Mouse (Mus musculus): ENCODE data around the gene Olfr623. TPM values are rescaled to one million over a fixed set of nuclear protein-coding genes. Genes with fewer than 3 reads are reported as not detected.

The Olfr623 gene
- not detected in 2 replicates for total RNA-seq (2015; ENCODE audit: low replicate concordance)
- not detected in 2 replicates for total RNA-seq (2017; ENCODE audit: low replicate concordance)

DNA sequence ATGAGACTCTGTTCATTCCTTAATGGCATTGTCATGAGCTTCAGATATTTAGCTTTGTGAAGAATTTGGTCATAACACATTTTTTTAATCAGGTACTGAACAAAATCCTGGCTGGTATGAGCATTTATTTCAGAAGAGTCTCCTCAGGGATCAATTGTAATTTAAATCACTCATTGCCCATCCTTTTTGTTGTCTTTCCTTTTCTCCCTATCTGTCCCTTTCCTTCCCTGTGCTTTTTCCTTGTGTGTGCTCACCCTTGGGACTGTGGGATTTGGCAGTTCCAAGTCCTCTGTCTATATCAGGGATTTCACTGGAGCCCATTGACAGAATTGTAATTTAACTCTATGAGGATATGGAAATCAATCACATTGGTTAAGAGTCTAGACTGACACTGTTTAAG, at the start of gene Olfr623:
Gene Olfr623, minus strand, starts transcription at position 101 of the 400 bp plus-strand sequence.
- no peak for ATAC-seq (replicated peaks; ENCODE audit: low FRiP score, poor library complexity, severe bottlenecking)

DNA sequence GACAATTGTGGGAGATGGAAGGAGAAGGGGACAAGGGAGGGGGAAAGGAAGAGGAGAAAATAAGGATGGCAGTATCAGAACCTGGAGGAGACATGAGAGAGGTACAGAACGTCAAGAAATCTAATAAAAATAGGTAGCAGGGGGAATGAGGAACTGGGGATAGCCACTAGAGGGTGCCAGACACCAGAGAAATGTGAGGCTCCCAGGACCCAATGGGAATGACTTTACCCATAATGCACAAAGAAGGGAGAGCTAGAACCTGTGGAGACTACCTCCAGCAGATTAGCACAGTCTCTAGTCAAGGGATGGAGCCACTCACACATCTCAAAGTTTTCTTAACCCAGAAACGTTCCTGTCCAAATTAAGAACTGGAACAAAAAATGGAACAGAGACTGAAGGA, 48.5 kb upstream of the Olfr623 start:
- peak; percentile 75 for ATAC-seq (replicated peaks; ENCODE audit: low FRiP score, poor library complexity, severe bottlenecking)

DNA sequence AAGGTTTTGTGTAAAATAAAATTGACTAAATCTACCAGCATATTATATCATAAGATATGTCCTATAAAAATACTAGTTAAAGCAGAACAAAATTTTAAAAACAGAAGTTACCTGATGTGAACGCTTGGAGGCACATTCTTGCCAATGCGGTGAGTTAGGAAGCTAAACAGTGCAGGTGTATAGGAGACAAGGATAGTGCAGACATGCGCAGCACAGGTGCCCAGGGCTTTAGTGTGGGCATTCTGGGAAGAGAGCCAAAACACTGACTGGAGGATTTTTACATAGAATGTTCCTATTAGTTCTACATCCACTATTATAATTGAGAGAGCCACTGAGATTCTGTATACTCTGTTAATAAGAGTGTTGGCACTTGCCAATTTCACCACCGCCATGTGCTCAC, 36.0 kb upstream of the Olfr623 start:
- ATAC-seq (replicated peaks; ENCODE audit: low FRiP score, poor library complexity, severe bottlenecking), result no peak

DNA sequence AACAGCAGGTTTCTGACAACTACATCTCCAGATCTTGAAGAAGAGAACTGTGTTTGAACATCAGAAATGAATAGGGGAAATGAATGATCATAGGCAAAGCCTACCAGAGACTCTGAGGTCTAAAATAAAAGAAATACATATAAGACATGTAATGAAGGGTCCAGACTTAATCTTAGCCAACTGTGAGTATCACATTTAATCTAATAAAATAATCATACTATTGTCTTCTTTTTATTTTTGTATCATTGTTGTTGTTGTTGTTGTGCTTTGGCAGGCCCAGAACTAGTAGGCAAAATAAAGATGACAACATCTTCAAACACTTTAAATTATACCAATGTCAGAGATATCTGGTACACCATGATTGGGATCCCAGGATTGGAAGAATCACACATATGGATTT, 18.9 kb upstream of the Olfr623 start, which contains the start of gene Olfr625-ps1:
Gene Olfr625-ps1, plus strand, starts transcription at position 301 of the 400 bp plus-strand sequence.
- no peak for ATAC-seq (replicated peaks; ENCODE audit: low FRiP score, poor library complexity, severe bottlenecking)

DNA sequence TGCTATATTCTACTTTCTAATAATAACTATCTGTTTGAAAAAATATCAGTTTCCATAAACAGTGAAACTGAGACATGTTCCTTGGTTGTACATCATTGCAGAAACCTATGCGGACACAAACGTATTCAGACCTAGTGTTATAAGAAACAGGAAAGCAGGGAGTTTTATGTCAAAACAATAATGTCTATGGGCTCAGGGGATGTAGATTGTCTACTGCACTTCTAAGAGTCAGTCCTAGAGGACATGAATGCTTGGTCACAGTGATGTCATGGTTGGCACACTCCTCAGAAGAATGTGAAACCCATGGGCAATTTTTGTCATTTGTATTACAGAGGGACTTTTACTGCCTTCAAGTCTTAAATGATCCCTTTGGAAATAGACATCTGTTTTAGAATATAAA, 7.6 kb upstream of the Olfr623 start, which contains the start of gene Olfr624:
Gene Olfr624, minus strand, starts transcription at position 101 of the 400 bp plus-strand sequence.
- ATAC-seq (replicated peaks; ENCODE audit: low FRiP score, poor library complexity, severe bottlenecking), result no peak

DNA sequence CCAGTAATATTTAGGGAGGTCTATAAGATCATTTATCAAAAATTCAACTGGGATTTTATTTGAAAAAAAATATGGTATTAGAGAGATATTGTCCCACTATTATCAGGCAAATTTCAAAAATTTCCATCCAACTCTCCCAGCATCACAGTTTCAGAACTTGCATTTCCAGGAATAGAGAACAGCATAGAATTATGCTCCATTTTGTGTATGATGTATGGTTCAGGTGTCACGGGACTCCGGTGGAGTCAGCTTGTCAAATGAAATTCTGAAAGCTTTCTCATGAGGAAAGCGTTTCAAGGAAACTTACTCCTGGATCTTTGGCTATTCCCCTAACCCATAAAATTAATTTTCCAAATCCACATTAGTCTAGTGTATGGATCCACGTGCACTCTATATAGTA, 19.4 kb downstream of the Olfr623 start:
- ATAC-seq (replicated peaks; ENCODE audit: low FRiP score, poor library complexity, severe bottlenecking), result no peak

DNA sequence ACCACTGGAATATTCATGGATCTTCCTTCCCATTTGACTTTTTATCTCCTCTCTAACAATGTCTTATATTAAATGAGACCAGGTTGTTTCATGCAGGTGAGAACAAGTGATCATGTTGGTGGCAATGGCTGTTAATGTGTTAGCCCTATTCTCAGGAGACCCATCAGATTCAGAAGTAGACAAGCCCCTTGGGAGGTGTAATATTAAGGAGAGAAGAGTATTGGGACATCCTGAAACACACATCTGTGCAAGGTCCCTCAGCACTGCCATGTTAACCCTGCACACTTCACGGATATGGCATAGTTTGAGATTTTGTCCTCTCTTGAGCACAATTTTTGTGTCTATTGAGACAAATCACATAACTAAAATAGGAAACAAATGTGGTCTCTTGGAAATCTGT, 20.9 kb downstream of the Olfr623 start, which contains the start of gene Olfr622:
Gene Olfr622, minus strand, starts transcription at position 101 of the 400 bp plus-strand sequence.
- ATAC-seq (replicated peaks; ENCODE audit: low FRiP score, poor library complexity, severe bottlenecking), result no peak

DNA sequence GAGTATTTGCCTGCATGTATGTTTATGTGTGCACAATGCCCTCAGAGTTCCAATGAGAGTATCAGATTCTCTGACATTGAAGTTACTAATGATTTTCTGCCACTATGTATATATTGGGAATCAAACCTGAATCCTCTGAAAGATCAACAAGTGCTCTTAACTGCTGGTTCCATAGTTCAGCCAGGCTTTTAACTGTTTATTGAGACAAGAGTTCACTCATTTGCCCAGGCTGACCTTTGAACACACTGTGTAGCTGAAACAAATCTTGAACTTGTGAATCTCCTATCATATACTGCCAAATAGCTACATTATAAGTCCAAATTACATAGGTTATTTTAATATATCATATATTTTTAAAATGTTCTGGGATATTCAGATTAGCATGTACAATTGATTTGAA, 26.7 kb downstream of the Olfr623 start:
- ATAC-seq (replicated peaks; ENCODE audit: low FRiP score, poor library complexity, severe bottlenecking), result no peak

DNA sequence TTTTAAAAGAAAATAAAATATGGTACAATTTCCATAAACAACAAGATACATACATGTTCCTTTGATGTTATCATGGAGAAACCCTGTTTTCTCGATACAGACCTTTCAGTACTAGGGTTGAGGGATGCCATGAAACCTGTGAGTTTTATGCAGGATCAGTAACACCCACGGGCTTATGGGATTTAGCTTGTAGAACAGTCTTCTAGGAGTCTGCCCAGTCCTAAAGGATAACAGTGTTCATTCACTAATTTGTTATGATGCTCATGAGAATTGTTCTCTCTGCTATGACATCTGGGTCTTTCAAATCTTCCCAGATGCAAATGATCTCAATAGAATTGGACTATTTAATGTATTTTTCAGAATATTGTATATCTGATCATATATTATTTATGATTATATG, 51.1 kb downstream of the Olfr623 start, which contains the start of gene Olfr620:
Gene Olfr620, minus strand, starts transcription at position 101 of the 400 bp plus-strand sequence.
- no peak for ATAC-seq (replicated peaks; ENCODE audit: low FRiP score, poor library complexity, severe bottlenecking)

Other genes with a start within 250 kb of the Olfr623 start
Only the 30 nearest of the 34 such genes appear.
- gene Olfr605, start 218.3 kb downstream of the Olfr623 start, total RNA-seq (2015; ENCODE audit: low replicate concordance), result not detected in 2 replicates
- gene Olfr605, start 218.3 kb downstream of the Olfr623 start, total RNA-seq (2017; ENCODE audit: low replicate concordance), result not detected in 2 replicates
- gene Olfr606, start 214.7 kb downstream of the Olfr623 start, total RNA-seq (2015; ENCODE audit: low replicate concordance), result not detected in 2 replicates
- not detected in 2 replicates for gene Olfr606, start 214.7 kb downstream of the Olfr623 start, total RNA-seq (2017; ENCODE audit: low replicate concordance)
- not detected in 2 replicates for gene Olfr607, start 199.5 kb downstream of the Olfr623 start, total RNA-seq (2015; ENCODE audit: low replicate concordance)
- not detected in 2 replicates for gene Olfr607, start 199.5 kb downstream of the Olfr623 start, total RNA-seq (2017; ENCODE audit: low replicate concordance)
- gene Olfr608, start 193.8 kb downstream of the Olfr623 start, total RNA-seq (2015; ENCODE audit: low replicate concordance), result not detected in 2 replicates
- not detected in 2 replicates for gene Olfr608, start 193.8 kb downstream of the Olfr623 start, total RNA-seq (2017; ENCODE audit: low replicate concordance)
- gene Olfr609, start 165.6 kb downstream of the Olfr623 start, total RNA-seq (2015; ENCODE audit: low replicate concordance), result not detected in 2 replicates
- gene Olfr609, start 165.6 kb downstream of the Olfr623 start, total RNA-seq (2017; ENCODE audit: low replicate concordance), result not detected in 2 replicates
- gene Olfr610, start 151.6 kb downstream of the Olfr623 start, total RNA-seq (2015; ENCODE audit: low replicate concordance), result not detected in 2 replicates
- not detected in 2 replicates for gene Olfr610, start 151.6 kb downstream of the Olfr623 start, total RNA-seq (2017; ENCODE audit: low replicate concordance)
- not detected in 2 replicates for gene Olfr611, start 142.9 kb downstream of the Olfr623 start, total RNA-seq (2015; ENCODE audit: low replicate concordance)
- not detected in 2 replicates for gene Olfr611, start 142.9 kb downstream of the Olfr623 start, total RNA-seq (2017; ENCODE audit: low replicate concordance)
- not detected in 2 replicates for gene Olfr612, start 121.0 kb downstream of the Olfr623 start, total RNA-seq (2015; ENCODE audit: low replicate concordance)
- gene Olfr612, start 121.0 kb downstream of the Olfr623 start, total RNA-seq (2017; ENCODE audit: low replicate concordance), result 0.85 TPM in 1 of 2 replicates, not detected in the other
- not detected in 2 replicates for gene Olfr613, start 115.6 kb downstream of the Olfr623 start, total RNA-seq (2015; ENCODE audit: low replicate concordance)
- gene Olfr613, start 115.6 kb downstream of the Olfr623 start, total RNA-seq (2017; ENCODE audit: low replicate concordance), result 0.70 TPM in 1 of 2 replicates, not detected in the other
- gene Olfr615, start 107.6 kb downstream of the Olfr623 start, total RNA-seq (2015; ENCODE audit: low replicate concordance), result not detected in 2 replicates
- gene Olfr615, start 107.6 kb downstream of the Olfr623 start, total RNA-seq (2017; ENCODE audit: low replicate concordance), result not detected in 2 replicates
- not detected in 2 replicates for gene Olfr616, start 94.6 kb downstream of the Olfr623 start, total RNA-seq (2015; ENCODE audit: low replicate concordance)
- not detected in 2 replicates for gene Olfr616, start 94.6 kb downstream of the Olfr623 start, total RNA-seq (2017; ENCODE audit: low replicate concordance)
- not detected in 2 replicates for gene Olfr617, start 90.6 kb downstream of the Olfr623 start, total RNA-seq (2015; ENCODE audit: low replicate concordance)
- gene Olfr617, start 90.6 kb downstream of the Olfr623 start, total RNA-seq (2017; ENCODE audit: low replicate concordance), result not detected in 2 replicates
- gene Olfr618, start 73.6 kb downstream of the Olfr623 start, total RNA-seq (2015; ENCODE audit: low replicate concordance), result not detected in 2 replicates
- not detected in 2 replicates for gene Olfr618, start 73.6 kb downstream of the Olfr623 start, total RNA-seq (2017; ENCODE audit: low replicate concordance)
- not detected in 2 replicates for gene Olfr619, start 63.1 kb downstream of the Olfr623 start, total RNA-seq (2015; ENCODE audit: low replicate concordance)
- gene Olfr619, start 63.1 kb downstream of the Olfr623 start, total RNA-seq (2017; ENCODE audit: low replicate concordance), result not detected in 2 replicates
- not detected in 2 replicates for gene Olfr620, start 51.2 kb downstream of the Olfr623 start, total RNA-seq (2015; ENCODE audit: low replicate concordance)
- gene Olfr620, start 51.2 kb downstream of the Olfr623 start, total RNA-seq (2017; ENCODE audit: low replicate concordance), result not detected in 2 replicates
- gene Olfr622, start 21.0 kb downstream of the Olfr623 start, total RNA-seq (2015; ENCODE audit: low replicate concordance), result not detected in 2 replicates
- not detected in 2 replicates for gene Olfr622, start 21.0 kb downstream of the Olfr623 start, total RNA-seq (2017; ENCODE audit: low replicate concordance)
- 0.21 TPM in 1 of 2 replicates, not detected in the other for gene Olfr624, start 7.5 kb upstream of the Olfr623 start, total RNA-seq (2015; ENCODE audit: low replicate concordance)
- gene Olfr624, start 7.5 kb upstream of the Olfr623 start, total RNA-seq (2017; ENCODE audit: low replicate concordance), result not detected in 2 replicates
- not detected in 2 replicates for gene Olfr625-ps1, start 19.0 kb upstream of the Olfr623 start, total RNA-seq (2015; ENCODE audit: low replicate concordance)
- not detected in 2 replicates for gene Olfr625-ps1, start 19.0 kb upstream of the Olfr623 start, total RNA-seq (2017; ENCODE audit: low replicate concordance)
- not detected in 2 replicates for gene Olfr243, start 51.0 kb upstream of the Olfr623 start, total RNA-seq (2015; ENCODE audit: low replicate concordance)
- 0.28 TPM in 1 of 2 replicates, not detected in the other for gene Olfr243, start 51.0 kb upstream of the Olfr623 start, total RNA-seq (2017; ENCODE audit: low replicate concordance)
- not detected in 2 replicates for gene Olfr628, start 66.7 kb upstream of the Olfr623 start, total RNA-seq (2015; ENCODE audit: low replicate concordance)
- not detected in 2 replicates for gene Olfr628, start 66.7 kb upstream of the Olfr623 start, total RNA-seq (2017; ENCODE audit: low replicate concordance)
- not detected in 2 replicates for gene Olfr629, start 81.2 kb upstream of the Olfr623 start, total RNA-seq (2015; ENCODE audit: low replicate concordance)
- gene Olfr629, start 81.2 kb upstream of the Olfr623 start, total RNA-seq (2017; ENCODE audit: low replicate concordance), result 0.43 TPM in 1 of 2 replicates, not detected in the other
- gene Olfr630, start 93.6 kb upstream of the Olfr623 start, total RNA-seq (2015; ENCODE audit: low replicate concordance), result not detected in 2 replicates
- gene Olfr630, start 93.6 kb upstream of the Olfr623 start, total RNA-seq (2017; ENCODE audit: low replicate concordance), result 1.5 TPM in 1 of 2 replicates, not detected in the other
- 2.7 and 5.6 TPM in 2 replicates for gene Olfr69, start 107.9 kb upstream of the Olfr623 start, total RNA-seq (2015; ENCODE audit: low replicate concordance)
- 0.70 and 1.1 TPM in 2 replicates for gene Olfr69, start 107.9 kb upstream of the Olfr623 start, total RNA-seq (2017; ENCODE audit: low replicate concordance)
- 1.0 and 1.3 TPM in 2 replicates for gene Olfr68, start 116.0 kb upstream of the Olfr623 start, total RNA-seq (2015; ENCODE audit: low replicate concordance)
- 1.4 and 1.5 TPM in 2 replicates for gene Olfr68, start 116.0 kb upstream of the Olfr623 start, total RNA-seq (2017; ENCODE audit: low replicate concordance)
- 5.0 and 10.2 TPM in 2 replicates for gene Olfr67, start 128.1 kb upstream of the Olfr623 start, total RNA-seq (2015; ENCODE audit: low replicate concordance)
- 2.8 and 4.2 TPM in 2 replicates for gene Olfr67, start 128.1 kb upstream of the Olfr623 start, total RNA-seq (2017; ENCODE audit: low replicate concordance)
- 39,556 and 40,045 TPM in 2 replicates for gene Hbb-bt, start 150.3 kb upstream of the Olfr623 start, total RNA-seq (2015; ENCODE audit: low replicate concordance)
- gene Hbb-bt, start 150.3 kb upstream of the Olfr623 start, total RNA-seq (2017; ENCODE audit: low replicate concordance), result 14,681 and 15,230 TPM in 2 replicates
- gene Hbb-bs, start 164.4 kb upstream of the Olfr623 start, total RNA-seq (2015; ENCODE audit: low replicate concordance), result 179,259 and 187,171 TPM in 2 replicates
- gene Hbb-bs, start 164.4 kb upstream of the Olfr623 start, total RNA-seq (2017; ENCODE audit: low replicate concordance), result 69,583 and 76,927 TPM in 2 replicates
- gene Hbb-bh2, start 176.8 kb upstream of the Olfr623 start, total RNA-seq (2015; ENCODE audit: low replicate concordance), result not detected in 2 replicates
- 1.0 and 4.6 TPM in 2 replicates for gene Hbb-bh2, start 176.8 kb upstream of the Olfr623 start, total RNA-seq (2017; ENCODE audit: low replicate concordance)
- not detected in 2 replicates for gene Hbb-bh1, start 179.5 kb upstream of the Olfr623 start, total RNA-seq (2015; ENCODE audit: low replicate concordance)
- gene Hbb-bh1, start 179.5 kb upstream of the Olfr623 start, total RNA-seq (2017; ENCODE audit: low replicate concordance), result not detected in 2 replicates
- gene Hbb-y, start 189.5 kb upstream of the Olfr623 start, total RNA-seq (2015; ENCODE audit: low replicate concordance), result 2.9 and 8.6 TPM in 2 replicates
- not detected in 2 replicates for gene Hbb-y, start 189.5 kb upstream of the Olfr623 start, total RNA-seq (2017; ENCODE audit: low replicate concordance)

Measured in erythroblast, adult 5-6 weeks (primary cell).